Mouse (Mus musculus) large intestine, adult 2 months (tissue): ENCODE results near the gene Spdl1. TPM values are rescaled to one million over a fixed set of nuclear protein-coding genes. Genes with fewer than 3 reads are reported as not detected.

ENCODE experiments used
- DNase-seq: peaks from one replicate; pipeline ENCODE4 v3.0.0-alpha.2; 2012; ENCODE audit warnings: low read depth, low spot score
- WGBS: fragments of 180-500 bp; shearing (Covaris S2); methylation state at CpG from one replicate; pipeline ENCODE4 v1.1.7; 2018; 5-methylcytosine and 5-hydroxymethylcytosine counted together
- polyA plus RNA-seq: library from polyadenylated mRNA; depleted of rRNA; stranded (reverse); fragments of >200 nt; gene quantifications from 2 replicates; pipeline ENCODE4 v1.2.3, GENCODE M21; 2012; rRNA removed

Gene Spdl1
- polyA plus RNA-seq = 2.4 and 2.5 TPM in 2 replicates

DNA sequence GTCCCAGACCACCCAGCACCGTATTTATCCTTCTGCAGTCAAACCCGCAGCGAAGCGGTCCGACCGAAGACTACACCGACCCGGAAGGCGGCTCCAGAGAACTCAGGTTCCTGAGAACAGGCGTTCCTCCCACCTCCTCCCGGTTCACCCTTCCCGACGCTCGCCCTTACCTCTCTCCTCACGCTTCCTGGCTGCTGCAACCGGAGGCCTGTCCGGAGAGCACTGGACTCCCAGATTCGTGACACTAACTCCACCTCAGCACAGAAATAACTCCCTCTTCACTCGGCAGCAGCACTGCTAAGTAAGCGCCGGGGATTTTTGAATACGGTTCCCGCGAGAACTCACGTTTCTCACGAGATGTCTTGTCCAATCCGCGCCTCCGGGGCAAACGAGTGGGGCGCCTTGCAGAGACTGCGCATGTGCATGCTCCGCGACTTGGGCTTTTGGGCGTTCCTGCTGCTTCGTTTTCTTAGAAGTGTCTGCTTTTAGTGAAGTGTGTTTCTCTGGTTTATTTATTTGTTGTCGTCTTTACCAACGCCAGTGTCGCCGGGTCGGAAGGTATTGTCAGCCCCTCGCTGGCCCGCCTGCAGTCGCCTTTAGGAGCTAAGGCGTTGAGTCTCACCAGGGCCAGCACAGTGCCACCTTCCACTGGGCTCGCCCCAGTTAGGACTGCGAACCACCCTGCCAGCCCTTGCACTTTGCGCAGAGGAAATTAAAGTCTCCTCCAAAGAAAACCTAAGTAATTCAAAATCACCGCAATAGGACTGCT lies at the start of gene Spdl1:
Gene Spdl1, minus strand, starts transcription at position 324 of the 769 bp plus-strand sequence.
- DNase-seq = peak; percentile 83
- under 1% methylated on average over 49 of the region's 49 CpGs for WGBS

DNA sequence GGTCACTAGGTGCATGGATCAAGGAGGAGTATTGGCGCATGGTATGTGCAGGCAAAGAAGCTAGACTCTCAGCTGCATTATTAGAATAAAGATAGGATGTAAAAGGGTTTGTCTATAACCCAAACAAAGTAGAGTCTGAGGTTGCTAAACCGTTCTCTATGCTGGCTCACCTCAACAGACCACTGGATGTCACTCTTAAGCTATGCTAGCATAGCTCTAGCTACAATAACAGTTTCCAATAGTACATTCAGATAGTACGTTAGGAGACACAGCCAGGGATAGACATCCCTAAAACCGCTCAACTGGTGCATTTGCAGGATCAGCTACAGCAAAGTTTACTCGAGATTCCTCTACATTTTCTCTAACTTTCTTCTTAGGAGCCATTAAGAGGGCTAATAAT lies 48.1 kb upstream of the Spdl1 start:
- WGBS = 41% methylated on average over 5 of the region's 5 CpGs
- DNase-seq = no peak

DNA sequence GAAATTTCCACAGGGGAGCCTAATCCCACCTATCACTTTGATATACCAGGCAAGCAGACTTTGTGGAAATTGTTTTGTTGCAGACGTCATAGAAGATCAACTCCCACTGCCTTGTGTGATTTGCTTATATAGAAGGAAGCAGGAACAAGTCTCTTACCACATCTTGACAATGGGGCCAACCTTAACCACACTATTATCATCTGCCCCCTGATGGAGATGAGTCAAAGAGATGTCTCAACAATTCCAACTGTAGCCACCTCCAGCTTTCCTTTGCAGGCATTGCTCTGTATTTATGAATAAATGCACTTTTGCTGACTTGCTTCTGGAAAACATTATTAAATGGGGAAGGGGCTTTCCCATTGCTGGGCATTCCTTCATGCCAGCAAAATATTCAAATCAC lies 46.2 kb upstream of the Spdl1 start:
- DNase-seq = no peak
- 66% methylated on average over 1 of the region's 1 CpGs for WGBS

DNA sequence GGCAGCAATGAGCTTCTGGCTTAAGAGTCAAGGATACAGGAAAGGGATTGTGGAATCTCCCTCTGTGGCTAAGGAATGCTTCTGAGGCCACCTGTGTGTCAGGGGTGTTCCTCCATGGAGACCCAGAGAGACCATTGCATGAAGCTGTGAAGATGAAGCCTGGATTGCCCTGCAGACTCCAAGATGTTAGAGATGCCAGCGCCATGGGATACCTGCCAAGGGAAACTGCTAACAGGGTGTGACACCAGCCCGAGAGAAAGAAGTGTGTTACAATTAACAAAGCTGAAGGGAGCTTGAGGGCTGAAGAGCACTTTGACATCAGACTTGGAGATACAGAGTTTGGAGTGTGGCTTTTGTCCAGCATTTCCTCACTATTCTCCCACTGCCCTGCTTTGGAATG lies 40.4 kb upstream of the Spdl1 start:
- no peak for DNase-seq
- WGBS = 64% methylated on average over 2 of the region's 2 CpGs

DNA sequence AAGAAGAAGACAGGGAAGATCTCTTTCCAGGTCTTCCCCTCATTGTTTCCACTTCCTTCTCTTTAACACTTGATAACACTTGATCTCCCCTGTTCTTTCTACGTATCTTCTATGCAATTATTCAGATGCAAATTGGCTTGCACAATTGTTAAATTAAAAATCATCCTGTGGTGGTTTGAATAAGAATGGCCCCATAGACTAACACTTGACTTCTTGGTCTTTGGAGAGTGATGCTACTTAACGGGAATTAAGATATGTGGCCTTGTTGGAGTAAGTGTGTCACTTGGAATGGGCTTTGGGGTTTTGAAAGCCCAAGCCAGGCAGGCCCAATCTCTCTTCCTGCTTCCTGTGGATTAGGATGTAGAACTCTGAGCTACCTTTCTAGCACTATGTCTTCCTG lies 39.0 kb upstream of the Spdl1 start:
- 83% methylated on average over 2 of the region's 2 CpGs for WGBS
- no peak for DNase-seq

DNA sequence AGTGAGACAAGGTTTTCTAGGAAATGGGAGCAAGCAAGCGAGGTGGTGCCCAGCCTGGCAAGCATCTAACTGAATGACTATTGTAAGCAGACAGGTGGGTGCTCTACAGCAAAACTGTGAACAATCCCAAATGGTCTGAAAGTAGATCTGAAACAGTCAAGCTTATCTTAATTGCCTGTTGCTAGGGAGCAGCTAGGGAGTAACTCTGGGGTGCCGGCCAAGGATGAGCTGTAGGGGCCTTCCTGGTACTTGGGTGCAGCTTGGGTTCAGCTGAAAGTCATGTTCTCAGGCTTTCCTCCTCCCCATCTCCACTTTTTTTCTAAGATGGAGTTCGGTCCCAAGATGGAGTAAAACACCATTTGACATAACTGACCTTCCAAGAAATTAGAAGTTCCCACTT lies 38.5 kb upstream of the Spdl1 start:
- no peak for DNase-seq
- 74% methylated on average over 3 of the region's 3 CpGs for WGBS

DNA sequence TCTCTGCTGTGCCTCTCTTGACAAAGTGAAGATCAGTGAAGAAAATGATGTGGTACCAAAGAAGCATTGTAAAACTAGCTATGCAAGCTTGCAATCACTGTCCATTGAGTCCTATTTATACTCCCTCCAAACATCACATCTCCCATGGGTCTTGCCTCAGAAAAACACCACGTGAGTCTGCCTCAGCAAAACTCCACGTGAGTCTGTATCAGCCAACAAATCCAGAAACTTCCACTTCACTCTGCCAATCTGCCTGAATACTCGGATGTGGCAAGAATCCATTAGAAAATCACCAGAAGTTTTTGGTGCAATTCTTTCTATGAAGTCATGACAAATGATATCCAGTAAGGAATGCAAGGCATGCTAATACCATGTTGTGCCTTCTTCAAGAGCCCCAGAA lies 38.0 kb upstream of the Spdl1 start:
- 61% methylated on average over 3 of the region's 3 CpGs for WGBS

DNA sequence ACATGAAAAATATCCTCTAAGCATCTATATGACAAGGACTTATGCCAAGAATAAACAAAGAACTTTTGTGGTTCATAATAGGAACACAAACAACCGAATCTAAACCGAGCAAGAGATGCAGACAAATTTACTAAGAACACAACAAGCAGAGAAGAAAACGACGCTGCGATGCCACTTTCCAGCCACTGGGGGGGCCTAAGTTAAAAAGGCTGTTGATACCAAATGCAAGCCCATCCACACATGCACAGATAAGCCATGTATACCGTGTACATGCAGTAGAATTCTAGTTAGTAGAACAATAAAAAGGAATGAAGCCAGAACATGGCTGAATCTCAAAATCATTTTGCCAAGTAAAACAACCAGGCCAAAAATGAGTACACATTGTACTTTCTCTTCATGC lies 35.2 kb upstream of the Spdl1 start:
- no peak for DNase-seq
- 35% methylated on average over 6 of the region's 6 CpGs for WGBS

More for the DNA sequence above, 38.0 kb upstream of the Spdl1 start:
- no peak for DNase-seq

DNA sequence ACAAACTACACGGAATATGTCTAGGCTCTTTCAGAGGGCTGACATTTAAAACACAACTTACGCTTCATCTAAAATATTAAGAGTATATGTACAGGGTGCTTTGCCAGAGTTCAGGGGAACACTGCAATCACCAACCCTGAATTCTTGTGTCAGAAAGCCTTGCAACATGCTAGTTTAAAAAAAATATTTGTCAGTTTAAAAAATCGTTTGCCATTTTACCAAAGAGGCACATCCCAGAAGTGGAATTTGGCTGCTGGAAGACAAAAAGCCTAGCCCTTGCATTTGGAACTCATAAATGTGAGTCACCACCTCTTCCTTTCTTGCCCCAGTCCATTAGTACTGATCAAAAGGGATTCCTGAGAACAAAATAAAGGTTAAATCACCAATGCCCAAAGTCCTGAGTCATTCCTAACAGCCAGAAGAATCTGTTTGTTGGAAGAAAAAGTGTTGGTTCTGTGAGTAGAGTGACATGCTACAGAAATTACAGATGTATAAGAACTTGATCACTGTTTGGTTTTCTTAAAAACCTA lies 32.4 kb upstream of the Spdl1 start:
- DNase-seq = no peak
- WGBS = 56% methylated on average over 3 of the region's 3 CpGs

DNA sequence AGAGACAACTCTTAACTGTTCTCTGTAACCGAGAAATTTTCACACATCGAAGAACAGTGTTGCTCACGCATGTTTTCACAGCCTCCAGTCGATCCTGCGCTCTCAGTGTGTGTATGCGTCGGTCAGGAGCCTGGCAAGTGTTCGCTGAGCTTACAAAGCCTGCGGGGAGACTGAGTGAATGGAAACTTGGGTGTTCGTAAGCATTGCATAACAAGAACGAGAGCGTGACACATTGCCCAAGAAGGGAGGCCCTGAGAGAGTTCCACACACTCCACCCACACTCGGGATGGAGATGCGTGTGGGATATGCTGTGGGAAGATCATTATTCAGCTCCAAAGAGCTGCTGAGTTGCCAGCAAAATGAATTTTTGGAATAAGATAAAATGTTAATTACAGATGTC lies 31.7 kb upstream of the Spdl1 start:
- no peak for DNase-seq
- 83% methylated on average over 14 of the region's 14 CpGs for WGBS

DNA sequence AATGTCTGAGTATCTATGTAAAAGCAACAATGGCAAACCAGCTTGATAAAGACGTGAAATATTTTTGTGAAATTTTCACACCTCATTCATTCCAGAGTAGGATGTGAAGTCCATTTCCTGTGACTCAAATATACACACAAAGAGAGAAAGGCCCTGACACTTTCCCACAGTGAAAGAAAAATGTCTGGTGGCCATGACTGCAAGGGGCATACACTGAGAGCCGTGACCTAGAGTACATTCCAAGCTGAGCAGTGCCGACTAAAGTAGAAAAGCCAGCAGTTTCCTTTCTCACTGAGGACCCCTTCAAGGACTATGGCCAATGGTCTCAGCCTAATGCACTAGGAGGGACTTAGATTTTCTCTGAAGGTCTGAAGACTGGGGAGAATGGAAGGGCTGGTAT lies 23.2 kb upstream of the Spdl1 start:
- WGBS = 47% methylated on average over 3 of the region's 3 CpGs
- DNase-seq = no peak

DNA sequence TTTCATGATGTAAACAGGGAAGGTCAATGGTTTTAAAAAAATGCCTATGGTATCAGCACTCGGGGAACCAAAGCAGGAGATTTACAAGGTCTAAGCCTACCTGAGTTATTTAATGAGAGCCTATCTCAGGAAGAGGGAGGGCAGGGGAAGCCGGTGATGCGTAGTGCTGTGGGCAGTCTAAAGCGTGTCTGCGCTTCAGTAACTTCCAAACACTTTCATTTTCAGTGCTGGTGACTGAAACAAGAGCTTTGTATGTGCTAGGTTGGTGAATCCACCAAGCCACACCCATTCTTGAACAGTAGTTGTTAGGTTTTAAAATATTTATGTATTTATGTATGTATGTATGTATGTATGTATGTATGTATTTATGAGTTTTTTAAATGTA lies 12.8 kb upstream of the Spdl1 start:
- DNase-seq = no peak

DNA sequence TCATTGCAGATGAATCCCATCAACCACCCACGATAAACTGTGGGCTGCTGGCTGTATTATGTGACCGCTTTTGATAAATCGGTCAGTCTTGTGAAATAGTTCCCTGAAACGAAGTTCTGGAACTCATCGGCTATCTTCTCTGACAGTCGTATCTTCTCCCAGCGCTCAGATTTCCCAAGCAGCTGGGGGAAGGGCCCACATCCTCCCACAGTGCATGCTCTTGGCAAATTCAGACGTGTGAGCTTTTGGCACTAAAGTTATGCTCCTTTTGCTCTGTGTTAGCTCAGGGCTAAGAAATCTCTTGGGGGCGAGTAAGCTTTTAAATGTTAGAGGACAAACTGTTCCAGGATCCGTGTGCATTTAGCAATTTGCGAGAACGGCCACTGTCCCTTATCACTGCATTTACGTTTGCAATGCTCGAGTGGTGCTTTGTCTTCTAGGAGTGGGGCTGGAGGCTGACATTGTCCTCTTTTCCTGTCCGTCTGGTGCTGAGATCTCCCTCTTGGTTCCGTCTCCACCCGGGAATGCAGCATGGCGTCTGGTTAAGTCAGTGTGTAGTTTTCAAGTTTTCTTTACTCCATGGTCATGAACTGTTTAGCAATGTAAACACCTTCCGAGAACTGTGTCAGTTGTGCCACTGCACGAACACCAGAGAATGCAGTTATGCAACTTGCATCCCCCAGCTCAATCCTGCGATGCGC lies 12.3 kb upstream of the Spdl1 start:
- WGBS = 33% methylated on average over 22 of the region's 22 CpGs
- no peak for DNase-seq

More for the DNA sequence above, 12.8 kb upstream of the Spdl1 start:
- 27% methylated on average over 5 of the region's 5 CpGs for WGBS

DNA sequence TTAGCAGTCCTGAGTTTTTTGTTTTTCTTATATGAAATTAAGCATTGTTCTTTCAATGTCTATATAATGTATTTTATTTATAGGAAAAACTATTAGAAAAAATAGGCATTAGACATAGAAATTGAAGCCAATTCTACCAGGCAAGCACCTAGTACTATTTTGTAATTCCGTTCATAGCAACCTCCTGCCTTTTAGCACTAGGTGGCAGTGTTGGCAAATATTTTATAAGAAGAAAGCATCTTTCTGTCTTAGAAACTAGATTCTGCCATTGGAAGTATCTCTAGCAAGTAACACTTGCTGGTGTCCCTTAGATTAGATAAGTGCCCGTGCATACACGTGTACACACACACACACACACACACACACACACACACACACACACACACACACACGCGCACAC lies 10.1 kb upstream of the Spdl1 start:
- no peak for DNase-seq
- WGBS = 36% methylated on average over 5 of the region's 5 CpGs

DNA sequence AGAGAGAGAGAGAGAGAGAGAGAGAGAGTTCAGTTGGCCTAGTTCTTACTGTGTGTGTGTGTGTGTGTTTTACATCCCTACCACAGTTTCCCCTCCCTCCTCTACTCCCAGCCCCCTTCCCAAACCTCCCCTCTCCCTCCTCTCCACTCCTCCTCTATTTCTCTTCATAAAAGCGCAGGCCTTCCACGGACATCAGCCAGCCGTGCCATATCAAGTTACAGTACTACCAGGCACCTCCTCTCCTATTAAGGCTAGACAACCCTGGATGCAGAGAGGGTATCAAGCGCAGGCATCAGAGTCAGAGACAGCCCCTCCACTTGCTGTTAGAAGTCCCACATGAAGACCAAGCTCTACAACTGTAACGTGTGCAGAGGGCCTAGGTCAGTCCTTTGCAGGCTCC lies 6.8 kb upstream of the Spdl1 start:
- no peak for DNase-seq
- 39% methylated on average over 5 of the region's 5 CpGs for WGBS

DNA sequence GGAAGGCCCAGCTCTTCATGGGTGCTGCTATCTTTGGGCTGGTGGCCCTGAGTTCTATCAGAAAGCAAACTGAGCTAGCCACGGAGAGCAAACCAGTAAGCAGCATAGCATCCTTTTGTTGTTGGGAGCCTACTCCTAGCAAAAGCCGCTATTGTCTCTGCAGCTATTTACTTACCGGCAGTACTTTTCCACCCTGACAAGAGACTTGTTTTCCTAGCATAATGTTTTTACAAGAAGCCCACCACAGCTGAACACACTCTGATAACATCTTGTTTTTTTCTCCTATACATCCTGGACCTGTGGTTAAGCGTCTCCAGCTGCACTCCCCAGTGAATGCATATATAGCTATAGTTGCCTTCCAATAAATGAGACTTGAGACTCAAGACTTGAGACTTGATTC lies 5.6 kb upstream of the Spdl1 start:
- 35% methylated on average over 4 of the region's 4 CpGs for WGBS

DNA sequence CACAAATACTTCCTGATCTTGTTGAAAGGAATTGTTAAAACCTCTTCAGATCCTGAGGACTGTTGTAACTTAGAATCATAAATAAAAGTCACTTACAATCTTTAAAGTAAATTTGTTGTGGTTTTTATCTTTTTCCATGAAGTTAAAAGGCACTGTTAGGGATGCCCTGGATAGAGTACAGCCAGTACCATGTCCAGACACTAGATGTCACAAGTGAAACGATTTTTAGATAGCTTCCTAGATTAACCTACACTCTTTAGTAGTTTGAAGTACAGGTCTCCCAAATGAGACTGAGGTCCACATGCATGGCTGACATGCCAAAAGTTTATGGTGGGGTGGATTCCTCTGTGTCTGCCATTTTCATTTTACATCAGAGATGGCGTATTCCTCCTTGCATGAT lies 2.8 kb upstream of the Spdl1 start:
- WGBS = 43% methylated on average over 2 of the region's 2 CpGs
- no peak for DNase-seq

More for the DNA sequence above, 5.6 kb upstream of the Spdl1 start:
- DNase-seq = no peak

DNA sequence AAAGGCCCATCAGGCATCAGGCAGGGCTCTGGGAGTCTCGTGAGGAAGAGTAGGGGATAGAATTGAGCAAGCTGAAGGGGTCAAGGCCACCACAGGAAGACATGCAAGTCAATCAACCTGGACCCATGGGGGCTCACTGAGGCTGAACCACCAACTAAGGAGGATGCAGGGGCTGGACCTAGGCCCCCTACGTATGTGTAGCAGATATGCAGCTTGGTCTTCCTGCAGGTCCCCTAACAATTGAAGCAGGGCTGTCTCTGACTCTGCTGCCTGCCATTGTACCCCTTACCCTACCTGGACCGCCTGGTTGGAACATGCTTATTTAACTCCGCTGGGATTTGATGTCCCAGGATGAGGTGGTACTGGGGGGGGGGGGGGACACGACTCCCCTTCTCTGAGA lies 763 bp downstream of the Spdl1 start:
- whole genome bisulfite sequencing = 9% methylated on average over 5 of the region's 5 CpGs
- no peak for DNase-seq

DNA sequence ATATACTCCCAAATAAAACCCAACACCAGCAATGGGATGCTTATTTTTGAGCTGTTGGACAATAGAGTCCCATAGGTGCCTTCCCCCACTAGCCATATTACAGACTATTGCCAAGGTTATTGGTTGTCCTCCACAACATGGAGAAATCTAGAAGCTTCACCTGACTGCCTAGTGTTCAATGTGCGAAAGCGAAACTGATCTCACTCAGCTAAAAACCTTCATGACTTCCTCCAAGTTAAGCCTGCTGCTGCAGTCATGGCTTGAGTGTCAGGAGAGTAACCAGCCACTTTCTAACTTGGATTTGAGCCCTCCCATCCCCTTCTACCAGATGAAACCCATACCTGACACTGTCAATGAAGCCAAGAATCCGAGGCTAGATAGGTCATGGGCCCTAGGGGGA lies 5.6 kb downstream of the Spdl1 start:
- 89% methylated on average over 3 of the region's 3 CpGs for WGBS

DNA sequence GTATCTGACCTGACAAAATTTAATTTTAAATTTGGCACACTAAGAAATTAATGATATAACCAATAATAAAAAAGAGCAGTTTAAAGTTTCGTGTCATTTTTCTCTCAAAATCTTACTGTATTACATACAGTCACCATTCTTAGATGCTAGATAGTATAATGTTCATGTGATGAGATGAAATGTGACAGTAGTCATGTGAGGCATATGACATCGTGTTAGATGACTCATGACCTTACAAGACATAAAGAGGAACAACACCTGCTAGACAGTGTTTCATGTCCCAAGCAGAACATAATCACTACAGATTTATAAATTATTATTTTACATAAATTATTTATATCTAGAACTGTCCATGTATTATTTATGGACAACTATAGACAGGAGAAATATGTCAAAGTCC lies 6.5 kb downstream of the Spdl1 start:
- WGBS = 80% methylated on average over 2 of the region's 2 CpGs
- no peak for DNase-seq

More for the DNA sequence above, 5.6 kb downstream of the Spdl1 start:
- no peak for DNase-seq

DNA sequence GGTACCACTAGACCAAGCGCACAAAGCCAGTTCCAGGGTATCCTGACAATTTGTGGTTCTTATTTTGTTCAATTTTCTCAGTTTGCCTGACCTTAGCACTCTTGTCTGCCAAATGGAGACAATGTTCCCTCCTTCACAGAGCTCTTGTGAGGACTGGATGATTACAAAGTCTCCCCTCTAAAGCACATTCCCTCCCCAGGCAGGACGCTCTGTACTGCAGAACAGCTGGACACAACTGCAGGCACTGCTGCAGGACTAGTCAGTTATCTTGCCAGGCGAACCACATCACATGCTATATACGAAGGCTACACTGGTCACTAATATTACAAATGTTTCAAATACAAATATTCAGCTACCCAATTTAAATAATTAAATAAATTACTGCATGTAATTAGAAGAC lies 8.7 kb downstream of the Spdl1 start:
- 89% methylated on average over 4 of the region's 4 CpGs for WGBS
- no peak for DNase-seq
